Mouse (Mus musculus): ENCODE measurements around the gene B3gnt3. TPM values are rescaled to one million over a fixed set of nuclear protein-coding genes. Genes with fewer than 3 reads are reported as not detected.

B3gnt3 gene
- polyA plus RNA-seq, 1 experiment from 2014 or later = 1.4 TPM

GRCm38 (mm10) chr8:71659751-71660150, 41.8 kb downstream of the B3gnt3 start:
- peaks cover 85% of the 10 kb centered on the region for H3K27me3 ChIP-seq (ENCODE audit: control insufficient read depth, insufficient read depth, low read length)
- peaks cover 3% of the 10 kb centered on the region; the same call in 1 of the 2 replicates for H3K4me1 ChIP-seq (ENCODE audit: control insufficient read depth, insufficient read depth, low read length)
- H3K9ac ChIP-seq (ENCODE audit: low read depth, low read length) = no peak overlapping the region
- H3K4me3 ChIP-seq (ENCODE audit: low read depth, low read length) = no peak overlapping the region
- WGBS (ENCODE audit: insufficient replicate concordance) = 49% methylated on average over 1 of the region's 1 CpGs
- no peaks in the 10 kb centered on the region for H3K9me3 ChIP-seq (replicated peaks; ENCODE audit: control insufficient read depth, low read length)
- no peaks in the 10 kb centered on the region for H3K36me3 ChIP-seq (ENCODE audit: control insufficient read depth, insufficient read depth, low read length)
- no peak overlapping the region for H3K27ac ChIP-seq (ENCODE audit: low read depth, low read length)
- ATAC-seq (replicated peaks; ENCODE audit: insufficient number of reproducible peaks, low FRiP score, low TSS enrichment) = no peak
- H3K4me2 ChIP-seq = no peak overlapping the region

- Histone ChIP-seq H3K27ac (ENCODE audit: low read depth, low read length) (no peak overlapping the region), H3K4me3 (ENCODE audit: low read depth, low read length) (no peak overlapping the region), H3K9me3 (replicated peaks; ENCODE audit: control insufficient read depth, low read length) (no peaks in the 10 kb centered on the region), H3K4me2 (no peak overlapping the region), H3K36me3 (ENCODE audit: control insufficient read depth, insufficient read depth, low read length) (no peaks in the 10 kb centered on the region), H3K9ac (ENCODE audit: low read depth, low read length) (no peak overlapping the region), H3K27me3 (ENCODE audit: control insufficient read depth, insufficient read depth, low read length) (peaks cover 91% of the 10 kb centered on the region), H3K4me1 (ENCODE audit: control insufficient read depth, insufficient read depth, low read length) (peaks cover 3% of the 10 kb centered on the region; the same call in 1 of the 2 replicates)
- ATAC-seq (replicated peaks; ENCODE audit: insufficient number of reproducible peaks, low FRiP score, low TSS enrichment) = no peak
- 24% methylated on average over 17 of the region's 17 CpGs for WGBS (ENCODE audit: insufficient replicate concordance)
These were observed 43.0 kb downstream of the B3gnt3 start for GRCm38 (mm10) chr8:71658515-71659049.

GRCm38 (mm10) chr8:71657816-71658215, 43.8 kb downstream of the B3gnt3 start:
- no peak overlapping the region for H3K4me2 ChIP-seq
- H3K9ac ChIP-seq (ENCODE audit: low read depth, low read length) = no peak overlapping the region
- WGBS (ENCODE audit: insufficient replicate concordance) = 21% methylated on average over 9 of the region's 9 CpGs
- H3K4me3 ChIP-seq (ENCODE audit: low read depth, low read length) = no peak overlapping the region
- peaks cover 92% of the 10 kb centered on the region for H3K27me3 ChIP-seq (ENCODE audit: control insufficient read depth, insufficient read depth, low read length)
- peaks cover 3% of the 10 kb centered on the region; the same call in 1 of the 2 replicates for H3K4me1 ChIP-seq (ENCODE audit: control insufficient read depth, insufficient read depth, low read length)
- H3K27ac ChIP-seq (ENCODE audit: low read depth, low read length) = no peak overlapping the region
- no peaks in the 10 kb centered on the region for H3K36me3 ChIP-seq (ENCODE audit: control insufficient read depth, insufficient read depth, low read length)
- no peak for ATAC-seq (replicated peaks; ENCODE audit: insufficient number of reproducible peaks, low FRiP score, low TSS enrichment)
- H3K9me3 ChIP-seq (replicated peaks; ENCODE audit: control insufficient read depth, low read length) = no peaks in the 10 kb centered on the region

- Histone ChIP-seq H3K9ac (ENCODE audit: low read depth, low read length) (no peak overlapping the region), H3K4me2 (peak overlapping the region; percentile 12; the same call in 1 of the 2 replicates), H3K27ac (ENCODE audit: low read depth, low read length) (no peak overlapping the region), H3K4me1 (ENCODE audit: control insufficient read depth, insufficient read depth, low read length) (no peaks in the 10 kb centered on the region; the same call in 1 of the 2 replicates), H3K27me3 (ENCODE audit: control insufficient read depth, insufficient read depth, low read length) (peaks cover 65% of the 10 kb centered on the region), H3K4me3 (ENCODE audit: low read depth, low read length) (peak overlapping the region; percentile 1; the same call in 1 of the 2 replicates), H3K36me3 (ENCODE audit: control insufficient read depth, insufficient read depth, low read length) (no peaks in the 10 kb centered on the region), H3K9me3 (replicated peaks; ENCODE audit: control insufficient read depth, low read length) (no peaks in the 10 kb centered on the region)
- 0 out of 2 replicates have a peak, but pooled peaks have one; percentile 32 for ATAC-seq (replicated peaks; ENCODE audit: insufficient number of reproducible peaks, low FRiP score, low TSS enrichment)
- 1% methylated on average over 24 of the region's 24 CpGs for WGBS (ENCODE audit: insufficient replicate concordance)
These were observed 47.0 kb downstream of the B3gnt3 start for GRCm38 (mm10) chr8:71654600-71654999.

- H3K4me2 ChIP-seq = no peak overlapping the region
- H3K4me1 ChIP-seq (ENCODE audit: control insufficient read depth, insufficient read depth, low read length) = no peaks in the 10 kb centered on the region
- H3K27ac ChIP-seq (ENCODE audit: low read depth, low read length) = no peak overlapping the region
- no peak for ATAC-seq (replicated peaks; ENCODE audit: insufficient number of reproducible peaks, low FRiP score, low TSS enrichment)
- WGBS (ENCODE audit: insufficient replicate concordance) = 66% methylated on average over 9 of the region's 9 CpGs
- H3K4me3 ChIP-seq (ENCODE audit: low read depth, low read length) = no peak overlapping the region
- no peaks in the 10 kb centered on the region for H3K9me3 ChIP-seq (replicated peaks; ENCODE audit: control insufficient read depth, low read length)
- H3K36me3 ChIP-seq (ENCODE audit: control insufficient read depth, insufficient read depth, low read length) = no peaks in the 10 kb centered on the region
- H3K27me3 ChIP-seq (ENCODE audit: control insufficient read depth, insufficient read depth, low read length) = peaks cover 11% of the 10 kb centered on the region
- no peak overlapping the region for H3K9ac ChIP-seq (ENCODE audit: low read depth, low read length)
These were observed 56.1 kb downstream of the B3gnt3 start for GRCm38 (mm10) chr8:71645510-71645909.

Other genes with a start within 250 kb of the B3gnt3 start
- 17.0 and 20.4 TPM in 2 replicates for gene Abhd8, start 238.1 kb downstream of the B3gnt3 start, polyA plus RNA-seq (2014; fragmentation: Nextera tagmentation; extraction: Ambion mirVana)
- 163 and 169 TPM in 2 replicates for gene Mrpl34, start 236.8 kb downstream of the B3gnt3 start, polyA plus RNA-seq (2014; fragmentation: Nextera tagmentation; extraction: Ambion mirVana)
- gene Dda1, start 232.6 kb downstream of the B3gnt3 start, polyA plus RNA-seq (2014; fragmentation: Nextera tagmentation; extraction: Ambion mirVana) = 95.9 and 102 TPM in 2 replicates
- gene Ano8, start 215.8 kb downstream of the B3gnt3 start, polyA plus RNA-seq (2014; fragmentation: Nextera tagmentation; extraction: Ambion mirVana) = 0.90 and 1.4 TPM in 2 replicates
- gene Gtpbp3, start 213.7 kb downstream of the B3gnt3 start, polyA plus RNA-seq (2014; fragmentation: Nextera tagmentation; extraction: Ambion mirVana) = 4.8 and 5.3 TPM in 2 replicates
- 148 and 170 TPM in 2 replicates for gene Plvap, start 190.0 kb downstream of the B3gnt3 start, polyA plus RNA-seq (2014; fragmentation: Nextera tagmentation; extraction: Ambion mirVana)
- gene Ccdc194, start 176.1 kb downstream of the B3gnt3 start, polyA plus RNA-seq (2014; fragmentation: Nextera tagmentation; extraction: Ambion mirVana) = 0.55 and 1.3 TPM in 2 replicates
- 4.2 and 17.4 TPM in 2 replicates for gene Bst2, start 164.3 kb downstream of the B3gnt3 start, polyA plus RNA-seq (2014; fragmentation: Nextera tagmentation; extraction: Ambion mirVana)
- gene Mvb12a, start 158.9 kb downstream of the B3gnt3 start, polyA plus RNA-seq (2014; fragmentation: Nextera tagmentation; extraction: Ambion mirVana) = 59.7 and 63.3 TPM in 2 replicates
- gene Tmem221, start 142.9 kb downstream of the B3gnt3 start, polyA plus RNA-seq (2014; fragmentation: Nextera tagmentation; extraction: Ambion mirVana) = 0.21 and 0.35 TPM in 2 replicates
- not detected in 2 replicates for gene Nxnl1, start 135.2 kb downstream of the B3gnt3 start, polyA plus RNA-seq (2014; fragmentation: Nextera tagmentation; extraction: Ambion mirVana)
- gene Slc27a1, start 132.9 kb downstream of the B3gnt3 start, polyA plus RNA-seq (2014; fragmentation: Nextera tagmentation; extraction: Ambion mirVana) = 9.2 and 10.8 TPM in 2 replicates
- gene Pgls, start 109.6 kb downstream of the B3gnt3 start, polyA plus RNA-seq (2014; fragmentation: Nextera tagmentation; extraction: Ambion mirVana) = 184 and 194 TPM in 2 replicates
- gene Fam129c, start 104.1 kb downstream of the B3gnt3 start, polyA plus RNA-seq (2014; fragmentation: Nextera tagmentation; extraction: Ambion mirVana) = 1.9 and 2.0 TPM in 2 replicates
- 47.8 and 55.6 TPM in 2 replicates for gene Colgalt1, start 90.8 kb downstream of the B3gnt3 start, polyA plus RNA-seq (2014; fragmentation: Nextera tagmentation; extraction: Ambion mirVana)
- 0.63 and 0.65 TPM in 2 replicates for gene Unc13a, start 30.0 kb downstream of the B3gnt3 start, polyA plus RNA-seq (2014; fragmentation: Nextera tagmentation; extraction: Ambion mirVana)
- 4.9 and 5.3 TPM in 2 replicates for gene Jak3, start 25.5 kb downstream of the B3gnt3 start, polyA plus RNA-seq (2014; fragmentation: Nextera tagmentation; extraction: Ambion mirVana)
- 0.61 and 0.89 TPM in 2 replicates for gene Insl3, start 12.6 kb downstream of the B3gnt3 start, polyA plus RNA-seq (2014; fragmentation: Nextera tagmentation; extraction: Ambion mirVana)
- 0.83 and 1.2 TPM in 2 replicates for gene Fcho1, start 23.9 kb upstream of the B3gnt3 start, polyA plus RNA-seq (2014; fragmentation: Nextera tagmentation; extraction: Ambion mirVana)
- 5.6 and 5.9 TPM in 2 replicates for gene Zfp709, start 180.2 kb upstream of the B3gnt3 start, polyA plus RNA-seq (2014; fragmentation: Nextera tagmentation; extraction: Ambion mirVana)
- gene Zfp882, start 206.8 kb upstream of the B3gnt3 start, polyA plus RNA-seq (2014; fragmentation: Nextera tagmentation; extraction: Ambion mirVana) = 2.4 and 3.1 TPM in 2 replicates
- gene Zfp617, start 206.8 kb upstream of the B3gnt3 start, polyA plus RNA-seq (2014; fragmentation: Nextera tagmentation; extraction: Ambion mirVana) = 34.4 and 36.4 TPM in 2 replicates
- gene Zfp961, start 249.2 kb upstream of the B3gnt3 start, polyA plus RNA-seq (2014; fragmentation: Nextera tagmentation; extraction: Ambion mirVana) = 15.2 and 15.7 TPM in 2 replicates

Data from heart, embryonic 11.5 days (tissue).